Comparison of ENCODE assay signal across 8 mouse cellular contexts in the genomic region with DNA sequence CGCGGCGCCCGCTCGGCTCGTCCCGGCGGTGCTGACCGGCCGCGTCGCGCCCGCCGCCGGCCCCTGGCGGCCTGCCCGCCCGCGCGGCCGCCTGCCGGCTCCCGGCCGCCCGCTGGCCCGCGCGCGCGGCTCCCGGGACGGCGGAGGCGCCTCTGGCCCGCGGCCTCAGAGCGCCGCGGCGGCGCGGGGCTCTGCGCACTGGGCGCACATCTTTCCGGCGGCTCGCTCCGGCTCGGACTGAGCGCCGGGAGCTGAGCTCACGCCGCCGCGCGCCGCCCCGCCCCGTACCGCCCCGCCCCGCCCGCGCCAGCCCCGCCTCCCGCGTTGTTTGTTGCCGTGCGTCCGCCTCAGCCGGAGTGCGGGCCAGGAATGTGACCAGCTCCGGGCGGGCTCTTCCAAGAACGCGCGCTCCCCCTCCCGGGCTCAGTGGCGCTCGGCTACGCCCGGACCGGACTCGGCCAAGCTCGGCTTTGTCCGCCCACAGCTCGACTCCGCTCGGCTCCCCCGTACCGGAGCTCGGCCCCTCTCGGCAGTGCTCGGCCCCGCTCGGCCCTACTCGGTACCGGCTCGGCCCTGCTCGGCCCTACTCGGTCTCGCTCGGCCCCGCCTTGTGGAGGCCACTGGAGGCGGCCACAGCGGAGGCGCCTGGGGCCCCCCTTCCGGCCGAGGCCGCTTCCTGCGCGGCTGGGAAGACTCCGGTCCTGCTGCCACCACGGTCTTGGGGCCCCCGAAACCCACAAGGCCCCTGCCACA. TPM values are rescaled to one million over a fixed set of nuclear protein-coding genes. Genes with fewer than 3 reads are reported as not detected.
DNase-seq lines count a peak whose midpoint lies in the region; ATAC-seq and TF ChIP-seq lines count a peak whose summit lies in the region.

No protein-coding gene starts in this region.

- peak; percentile 100 for ATAC-seq in hindbrain, postnatal 0 days
- ATAC-seq in megakaryocyte, adult 5-6 weeks (ENCODE audit: poor library complexity, severe bottlenecking): peak; percentile 80

- 0 out of 2 replicates have a peak, but pooled peaks have one; percentile 5 for TF ChIP-seq CTCF in hindbrain, postnatal 0 days (IDR thresholded peaks at IDR 0.05; ENCODE audit: low read depth)
- TF ChIP-seq CTCF in left cerebral cortex, adult 2 months (IDR thresholded peaks at IDR 0.05): peak; percentile 44

- WGBS in hindbrain, postnatal 0 days: 2% methylated on average over 62 of the region's 116 CpGs

- peak overlapping the region; percentile 100 for H3K4me2 ChIP-seq in hindbrain, postnatal 0 days (ENCODE audit: low read depth, low read length)

- H3K4me3 ChIP-seq in hindbrain, postnatal 0 days (ENCODE audit: low read length): peak overlapping the region; percentile 83
- H3K4me3 ChIP-seq in left cerebral cortex, adult 2 months: peak overlapping the region; percentile 56

- H3K9me3 ChIP-seq in hindbrain, postnatal 0 days (ENCODE audit: low read length): no peaks in the 10 kb centered on the region

- H3K27me3 ChIP-seq in hindbrain, postnatal 0 days (ENCODE audit: insufficient read depth, low read length): no peaks in the 10 kb centered on the region

- no peaks in the 10 kb centered on the region for H3K36me3 ChIP-seq in hindbrain, postnatal 0 days (ENCODE audit: insufficient read depth, low read length)

- H3K27ac ChIP-seq in hindbrain, postnatal 0 days: peak overlapping the region; percentile 91
- peak overlapping the region; percentile 100 for H3K27ac ChIP-seq in left cerebral cortex, adult 2 months

- H3K4me1 ChIP-seq in hindbrain, postnatal 0 days (ENCODE audit: insufficient read depth, low read length): peaks cover 23% of the 10 kb centered on the region

- peak; percentile 98 for DNase-seq in T-cell, adult 2 months (ENCODE audit: low spot score)
- DNase-seq in cerebellum, postnatal 36 days: peak; percentile 100
- DNase-seq in gastrocnemius, adult 18-20 months (ENCODE audit: low spot score): peak; percentile 100
- peak; percentile 99 for DNase-seq in hindbrain, postnatal 0 days (ENCODE audit: low spot score)
- peak; percentile 100 for DNase-seq in left cerebral cortex, adult 2 months (ENCODE audit: extremely low spot score in 1 of 2, low spot score in 2 of 2)
- DNase-seq in right cerebral cortex, adult 2 months (ENCODE audit: low spot score in 2 of 2): peak; percentile 98 to 99
- peak; percentile 100 for DNase-seq in urinary bladder, postnatal 14 days (ENCODE audit: low spot score)

- intact Hi-C loops in left cerebral cortex, adult 2 months (cut with DNase I): loop anchor here (1.0 to 5.0 kb wide), 3 partner anchors 11 to 76 kb away; partner anchors contain the start of gene Faap20

- peak overlapping the region; percentile 93 for H3K9ac ChIP-seq in hindbrain, postnatal 0 days (replicated peaks; ENCODE audit: low read length)

RNA-seq across cellular contexts. Expression of gene Ski, which starts 0.6 kb away (rescaled TPM):
- total RNA-seq in gastrocnemius, adult 18-20 months (2021): 10 to 100 TPM; 28.3 to 31.3 TPM
- 69.8 and 71.3 TPM in 2 replicates for total RNA-seq in hindbrain, postnatal 0 days (2014; rRNA removed)
- 8.8 and 9.5 TPM in 2 replicates for polyA plus RNA-seq in hindbrain, postnatal 0 days (2015; fragmentation: Nextera tagmentation; extraction: Ambion mirVana)
- total RNA-seq in left cerebral cortex, adult 2 months (2021): 100 to 1,000 TPM; 113 to 119 TPM
- 41.5 and 42.9 TPM in 2 replicates for total RNA-seq in megakaryocyte, adult 5-6 weeks (2015)
- 12.4 and 13.3 TPM in 2 replicates for total RNA-seq in megakaryocyte, adult 5-6 weeks (2017)

RNA-seq across cellular contexts. Expression of gene Faap20, which starts 26.6 kb away (rescaled TPM):
- 1 to 10 TPM; 5.2 to 6.6 TPM for total RNA-seq in gastrocnemius, adult 18-20 months (2021)
- total RNA-seq in hindbrain, postnatal 0 days (2014; rRNA removed): 51.2 and 61.4 TPM in 2 replicates
- polyA plus RNA-seq in hindbrain, postnatal 0 days (2015; fragmentation: Nextera tagmentation; extraction: Ambion mirVana): 60.8 and 62.5 TPM in 2 replicates
- 10 to 100 TPM; 25.9 to 28.8 TPM for total RNA-seq in left cerebral cortex, adult 2 months (2021)
- 32.6 and 34.2 TPM in 2 replicates for total RNA-seq in megakaryocyte, adult 5-6 weeks (2015)
- 11.7 and 18.3 TPM in 2 replicates for total RNA-seq in megakaryocyte, adult 5-6 weeks (2017)

Comparison
In these comparisons a context has a peak if more than half of its experiments do, and no peak if none do; other contexts are left out.
1. Peak in every context shown above with its lines: DNase-seq, ATAC-seq, H3K4me3 ChIP-seq and H3K27ac ChIP-seq.